Mouse (Mus musculus) adrenal gland, adult (tissue): ENCODE data around the gene Gm20388.

ENCODE experiments used
- DNase-seq, 2 experiments: peaks; one replicate each; pipeline ENCODE4 v3.0.0; 2022 to 2023; ENCODE audit warnings: low spot score in 1 of 2; ENCODE audit not compliant: inconsistent age in 2 of 2

The Gm20388 gene

DNA sequence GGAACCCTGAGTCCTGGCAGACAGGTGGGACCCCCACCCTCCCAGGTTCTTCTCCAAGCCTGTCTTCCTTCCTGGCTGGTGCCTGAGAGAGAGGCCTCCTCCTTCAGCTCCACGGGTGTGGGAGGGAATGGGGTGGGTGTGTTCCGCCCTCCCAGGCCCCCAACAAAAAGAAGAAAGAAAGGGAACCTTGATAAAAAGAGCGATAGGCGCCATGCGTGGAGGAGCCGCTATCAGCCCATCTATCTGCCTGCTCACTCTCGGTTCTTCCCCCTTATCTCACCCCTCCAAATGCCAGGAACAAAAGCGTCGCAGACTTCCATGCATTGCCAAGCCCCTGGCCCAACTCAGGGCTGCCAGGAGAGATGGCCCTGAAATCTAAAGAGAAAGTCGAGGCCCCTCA, 2382.8 kb downstream of the Gm20388 start:
- no peak for DNase-seq

GRCm38 (mm10) chr8:122294273-122294683, 2383.6 kb downstream of the Gm20388 start:
- DNase-seq: peak; percentile 77 to 86

DNA sequence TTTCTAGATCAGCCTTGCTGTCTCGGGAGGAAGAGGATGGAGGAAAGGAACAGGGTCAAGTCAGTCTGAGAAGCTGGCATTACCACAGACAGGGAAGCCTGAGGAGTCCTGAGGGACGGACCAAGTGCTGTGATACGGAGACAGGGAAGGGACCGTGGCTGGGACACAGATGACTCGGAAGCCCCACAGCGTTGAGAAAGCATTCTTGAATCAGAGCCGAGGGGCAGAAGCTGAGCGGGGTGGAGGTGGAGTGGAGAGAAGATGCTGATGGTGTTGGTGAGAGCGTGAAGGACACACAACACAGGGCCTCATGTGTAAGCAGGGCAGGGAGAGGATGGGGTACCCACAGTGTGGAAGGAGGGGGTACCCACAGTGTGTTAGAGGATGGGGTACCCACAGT, 2384.7 kb downstream of the Gm20388 start:
- DNase-seq: no peak

DNA sequence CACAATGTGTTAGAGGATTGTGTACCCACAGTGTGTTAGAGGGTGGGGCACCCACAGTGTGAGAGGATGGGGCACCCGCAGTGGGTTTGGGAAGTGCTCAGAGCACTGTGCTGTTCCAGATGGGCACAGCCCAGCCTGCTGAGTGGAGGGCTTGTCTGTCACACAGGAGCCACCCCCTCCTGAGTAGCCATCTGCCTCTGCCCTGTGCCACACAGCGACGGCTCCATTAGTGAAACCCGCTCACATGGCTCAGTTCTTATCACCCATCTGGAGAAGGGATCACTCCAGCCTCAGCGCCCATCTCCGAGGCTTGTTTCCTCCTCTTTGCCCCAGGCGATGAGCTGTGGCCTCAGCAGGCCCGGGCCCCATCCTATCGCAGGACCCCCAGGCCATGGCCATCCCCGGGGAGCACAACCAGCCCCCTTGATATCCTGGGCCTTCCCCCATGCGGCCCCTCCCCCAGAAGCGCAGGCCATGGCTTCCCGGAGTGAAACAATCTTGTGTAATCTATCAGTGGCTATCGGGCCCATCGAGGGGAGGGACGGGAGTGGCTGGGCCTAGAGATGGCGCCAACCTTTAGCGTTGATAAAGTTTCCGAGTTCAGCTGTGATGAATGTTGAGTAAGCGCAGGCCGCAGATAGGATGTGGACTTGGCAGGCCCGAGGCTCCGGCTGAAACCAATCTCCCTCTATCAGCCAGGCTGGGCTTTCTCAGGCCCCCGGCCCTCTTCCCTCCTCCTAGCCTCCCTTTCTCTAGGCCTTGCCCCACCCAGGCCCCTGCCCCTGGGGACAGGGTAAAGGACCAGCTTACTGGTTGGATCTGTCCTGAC, 2385.7 kb downstream of the Gm20388 start:
- DNase-seq: no peak

DNA sequence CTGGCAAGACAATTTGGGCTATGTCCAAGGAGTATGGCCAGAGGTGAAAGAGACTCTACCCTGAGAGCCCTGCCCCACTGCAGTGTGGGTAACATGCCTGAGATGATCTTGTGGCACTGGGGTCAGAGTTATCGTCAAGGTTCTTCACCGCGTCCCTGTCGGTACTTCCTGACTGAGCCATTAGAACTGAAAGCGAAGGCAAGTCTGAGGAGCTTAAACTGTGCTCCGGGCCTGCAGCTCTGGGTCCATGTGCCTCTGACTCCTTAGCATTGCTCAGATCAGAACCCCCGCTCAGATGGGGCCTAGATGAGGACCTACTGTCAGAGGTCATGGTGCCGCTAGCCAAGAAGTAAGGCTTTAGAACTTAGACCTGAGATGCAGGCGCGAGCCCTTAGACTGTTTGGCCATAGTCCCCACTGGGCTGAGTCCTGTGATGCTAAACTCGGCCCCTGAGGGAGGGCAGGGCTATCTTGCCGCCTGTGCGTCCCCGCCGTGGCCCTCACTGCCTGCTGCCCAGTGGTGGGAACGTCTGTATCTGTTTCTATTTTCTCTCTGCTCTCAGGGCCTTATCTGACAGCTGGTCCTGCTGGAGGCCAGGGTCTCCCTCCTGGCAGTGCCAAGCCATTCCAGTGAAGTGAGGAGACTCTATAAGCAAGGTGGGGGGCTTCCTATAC, 2389.1 kb downstream of the Gm20388 start:
- no peak for DNase-seq

- no peak for DNase-seq
Measured at GRCm38 (mm10) chr8:122301081-122301480, 2390.4 kb downstream of the Gm20388 start.

DNA sequence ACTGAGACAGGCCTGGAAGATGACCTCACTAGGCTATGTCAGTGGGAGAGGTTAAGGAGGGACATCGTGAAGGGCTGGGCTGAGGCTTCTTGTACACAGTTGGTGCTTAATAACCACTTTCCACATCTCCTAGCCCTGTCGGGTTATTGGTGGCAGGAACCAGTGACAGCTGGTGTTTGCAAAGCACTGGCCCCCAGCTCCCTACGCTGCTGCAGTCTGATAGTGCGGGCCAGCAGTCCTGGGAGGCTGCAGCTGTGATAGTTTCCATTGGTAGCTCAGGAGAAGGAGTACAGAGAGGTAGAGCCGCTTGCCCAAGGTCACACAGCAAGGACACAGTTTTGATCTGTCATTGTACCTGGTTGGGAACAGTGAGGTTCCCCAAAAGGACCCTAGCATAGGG, 2391.2 kb downstream of the Gm20388 start:
- no peak for DNase-seq

DNA sequence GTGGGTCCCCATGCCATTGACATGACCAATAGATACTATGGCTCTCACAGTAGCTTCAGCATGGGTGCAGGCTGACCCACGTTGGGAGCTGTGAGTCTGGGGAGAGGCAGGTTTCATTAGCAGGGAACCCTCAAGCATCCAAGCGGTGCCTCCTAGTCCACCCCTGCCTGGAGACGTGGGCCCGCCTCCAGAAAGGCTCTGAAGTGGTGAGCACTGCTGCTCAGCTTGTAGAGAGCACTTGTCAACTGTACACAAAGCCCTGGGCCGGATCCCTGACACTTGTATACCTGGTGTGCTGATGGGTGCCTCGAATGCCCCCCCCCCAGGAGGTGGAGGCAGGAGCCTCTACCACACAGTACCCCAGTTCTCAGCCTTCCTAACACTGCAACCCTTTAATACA, 2392.8 kb downstream of the Gm20388 start:
- no peak for DNase-seq

DNA sequence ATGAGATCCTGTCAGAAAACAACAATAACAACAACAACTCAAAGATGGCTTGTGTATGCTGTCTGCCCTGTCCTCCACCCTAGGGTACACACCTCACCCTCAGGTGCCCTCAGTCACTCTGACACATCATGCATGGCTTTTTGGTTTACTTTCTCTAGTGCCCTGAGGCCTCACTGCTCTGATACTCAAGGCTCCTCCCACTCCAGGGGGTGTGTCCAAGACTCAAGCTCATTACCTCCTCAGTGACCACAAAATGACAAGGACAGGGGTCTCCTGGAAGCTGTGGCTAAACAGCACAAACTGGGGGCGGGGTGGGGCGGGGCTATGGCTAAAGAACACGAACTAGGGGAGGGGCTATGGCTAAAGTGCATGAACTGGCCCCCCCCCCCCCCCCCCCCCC, 2393.4 kb downstream of the Gm20388 start:
- no peak for DNase-seq

DNA sequence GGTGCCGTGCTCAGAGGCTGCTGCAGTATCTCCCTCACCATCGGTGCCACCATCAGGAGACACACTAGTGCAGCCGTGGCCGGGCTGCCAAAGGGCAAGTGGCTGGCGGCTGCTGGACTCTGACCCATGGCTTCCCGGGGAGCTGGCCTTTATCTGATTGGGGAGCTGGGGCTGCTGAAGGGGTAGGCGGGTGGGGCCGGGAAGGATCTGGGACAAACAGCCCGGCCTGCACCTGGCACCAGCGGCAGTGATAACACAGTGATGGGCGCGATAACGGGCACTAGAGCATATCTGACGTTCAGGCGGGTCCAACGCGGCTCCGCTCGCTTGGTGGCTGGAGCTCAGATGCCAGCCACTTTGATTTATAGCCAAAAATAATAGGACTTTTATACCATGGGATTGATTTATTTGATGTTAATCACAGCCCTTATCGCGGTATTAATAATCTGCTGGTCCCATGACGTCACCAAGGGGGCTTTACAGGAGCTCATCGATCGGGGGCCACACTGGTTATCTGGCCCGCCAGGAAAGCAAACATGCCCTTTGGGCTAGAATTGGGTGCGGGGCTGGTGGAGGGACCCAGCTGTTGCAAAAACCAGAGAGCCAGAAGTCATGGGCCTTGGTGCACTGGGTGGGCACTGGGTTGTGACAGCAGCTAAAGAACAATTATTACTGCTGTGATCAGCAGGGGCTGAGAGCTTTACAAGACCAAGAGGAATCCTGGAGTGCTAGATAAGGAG, 2396.2 kb downstream of the Gm20388 start:
- DNase-seq: no peak

GRCm38 (mm10) chr8:122307836-122308235, 2397.2 kb downstream of the Gm20388 start:
- no peak for DNase-seq

DNA sequence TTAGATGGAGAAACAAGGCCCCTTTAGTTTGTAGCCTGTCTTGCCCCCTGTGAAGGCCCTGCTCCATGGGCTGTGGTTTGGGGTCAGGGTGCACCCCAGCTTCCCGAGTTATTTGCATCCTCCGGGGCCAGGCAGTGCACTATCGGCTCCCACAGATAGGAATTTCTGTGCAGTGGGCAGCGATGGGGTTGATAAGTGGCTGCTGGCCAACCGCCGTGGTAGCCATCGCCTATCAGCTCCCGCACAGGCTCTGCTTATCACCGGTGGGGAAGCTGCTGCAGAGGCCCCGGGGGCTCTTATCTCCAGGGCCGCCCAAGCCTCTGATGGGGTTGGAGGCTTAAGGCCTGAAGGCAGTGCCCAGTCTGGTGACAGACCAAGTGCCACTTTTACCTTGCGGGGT, 2398.6 kb downstream of the Gm20388 start:
- no peak for DNase-seq

GRCm38 (mm10) chr8:122311115-122311514, 2400.5 kb downstream of the Gm20388 start:
- no peak for DNase-seq

- peak in 1 of 2 experiments; percentile 29 for DNase-seq
Measured at GRCm38 (mm10) chr8:122312553-122312952, 2401.9 kb downstream of the Gm20388 start.

DNA sequence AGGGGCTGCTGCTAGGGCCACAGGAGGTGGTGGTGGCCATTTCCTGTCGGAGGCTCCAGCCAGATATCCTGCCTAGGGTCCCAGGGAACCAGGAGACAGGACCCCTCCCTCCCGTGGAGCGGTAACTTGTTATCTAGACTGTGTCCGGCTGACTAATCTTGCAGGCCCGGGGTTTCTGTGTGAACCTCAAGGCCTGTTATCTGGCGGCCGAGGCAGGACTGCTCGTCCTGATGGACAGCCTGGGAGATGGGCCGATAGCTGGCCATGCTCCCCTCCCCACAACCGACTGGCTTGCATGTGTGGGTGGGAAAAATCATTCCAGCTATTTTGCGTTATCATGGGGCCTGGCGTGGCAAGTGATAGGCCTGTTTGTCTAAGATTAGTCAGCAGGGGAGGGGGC, 2402.7 kb downstream of the Gm20388 start:
- DNase-seq: no peak

DNA sequence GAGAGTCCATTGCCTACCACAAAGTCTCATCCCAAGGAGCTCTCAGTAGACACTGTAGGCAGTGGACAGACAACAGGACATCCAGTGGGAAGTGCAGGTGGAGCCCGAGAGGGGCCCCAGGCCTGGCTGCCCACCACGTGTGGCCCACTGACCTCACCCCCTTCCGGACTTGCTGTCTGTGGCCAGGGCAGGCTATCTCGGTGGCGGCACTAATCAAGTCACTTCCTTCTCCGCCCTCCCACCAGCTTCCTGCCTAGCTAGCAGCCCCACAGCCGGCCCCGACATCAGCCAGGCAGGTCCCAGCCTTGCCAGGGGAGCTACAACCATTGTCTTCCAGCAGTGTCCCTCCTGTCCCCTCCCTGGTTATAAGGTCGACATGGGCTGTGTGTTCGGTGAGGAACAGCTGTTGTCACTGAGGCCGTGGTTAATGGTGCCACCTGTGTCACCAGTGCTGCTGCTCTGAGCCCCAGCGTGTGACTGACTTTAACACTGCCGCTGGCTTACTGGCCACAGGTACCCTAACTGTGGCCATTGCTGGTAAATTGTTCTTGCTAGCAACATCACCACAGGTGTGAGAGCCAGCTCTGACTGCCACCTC, 2404.4 kb downstream of the Gm20388 start:
- DNase-seq: peak; percentile 45 to 60

DNA sequence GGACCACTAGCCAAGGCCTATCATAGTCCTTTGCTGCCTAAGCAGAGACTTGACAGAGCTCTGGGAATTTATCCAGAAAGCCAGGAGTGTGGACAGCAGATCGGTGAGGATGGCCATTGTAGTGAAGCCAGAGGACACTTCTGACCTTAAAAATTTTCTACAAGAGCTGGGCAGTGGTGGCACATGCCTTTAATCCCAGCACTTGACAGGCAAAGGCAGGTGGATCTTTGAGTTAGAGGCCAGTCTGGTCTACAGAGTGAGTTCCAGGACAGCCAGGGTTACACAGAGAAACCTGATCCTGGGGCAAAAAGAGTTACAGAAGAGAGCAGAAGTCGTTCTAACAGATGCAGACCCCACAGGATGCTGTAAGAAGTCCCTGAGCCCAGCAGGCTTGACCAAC, 2405.8 kb downstream of the Gm20388 start:
- no peak for DNase-seq

- no peak for DNase-seq
Measured at GRCm38 (mm10) chr8:122317918-122318475, 2407.4 kb downstream of the Gm20388 start.

- DNase-seq: no peak
Measured at GRCm38 (mm10) chr8:122319045-122319707, 2408.5 kb downstream of the Gm20388 start.

- DNase-seq: no peak
Measured at GRCm38 (mm10) chr8:122319708-122320075, 2409.1 kb downstream of the Gm20388 start.

DNA sequence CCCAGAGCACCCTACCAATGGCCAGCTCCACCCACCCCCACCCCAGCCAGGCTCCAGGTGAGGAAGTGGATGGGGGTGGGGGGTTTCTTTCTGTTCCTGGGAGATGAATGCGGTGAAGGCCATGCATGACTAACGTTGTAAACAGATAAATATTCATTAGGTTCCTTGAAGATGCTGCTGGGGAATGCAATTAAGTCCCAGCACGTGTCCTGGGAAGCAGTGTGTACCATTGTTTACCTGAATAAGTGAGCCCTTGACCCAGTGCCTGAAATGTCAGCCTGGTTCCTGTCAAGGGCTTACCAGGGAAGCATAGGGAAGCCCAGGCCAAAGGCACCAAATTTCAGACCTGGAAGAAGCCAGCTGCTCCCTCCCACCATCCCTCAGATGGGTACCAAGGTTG, 2409.9 kb downstream of the Gm20388 start:
- DNase-seq: no peak
